Mouse (Mus musculus): ENCODE data around the gene Lat2. TPM values are rescaled to one million over a fixed set of nuclear protein-coding genes. Genes with fewer than 3 reads are reported as not detected.
A peak's percentile ranks its signal among the peaks of the same experiment; 100 is the strongest.

Lat2 gene
- polyA plus RNA-seq, 1 experiment from 2014 or later, result 1.6 TPM

DNA sequence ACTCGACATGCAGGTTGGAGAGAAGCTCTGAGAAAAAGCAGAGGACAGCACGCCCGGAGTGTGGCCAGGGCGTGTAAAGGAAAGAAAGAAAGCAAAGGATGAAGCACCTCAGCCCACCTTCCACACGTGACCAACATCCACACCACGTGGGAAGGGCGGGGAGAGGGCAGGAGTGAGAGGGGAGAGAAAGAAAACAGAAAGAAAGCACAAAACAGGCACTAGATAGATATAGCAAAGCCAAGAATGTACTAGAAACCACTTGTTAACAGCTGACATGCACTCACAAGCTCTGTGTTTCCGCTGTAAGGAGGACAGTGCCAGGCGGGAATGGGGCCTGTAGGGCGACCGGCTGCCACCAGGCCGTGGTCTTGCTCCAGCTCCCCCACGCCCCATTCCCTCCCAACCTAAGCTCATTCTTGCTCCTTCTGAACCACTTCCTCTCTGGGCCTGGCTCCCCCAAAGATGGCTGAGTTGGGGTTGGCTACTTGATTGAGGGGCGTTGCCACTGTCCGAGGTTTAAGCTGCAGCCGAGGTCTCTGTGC lies 6.3 kb upstream of the Lat2 start:
- H3K9me3 ChIP-seq (ENCODE audit: control insufficient read depth, low read depth, low read length), result no peaks in the 10 kb centered on the region
- no peak overlapping the region for H3K4me2 ChIP-seq (replicated peaks; ENCODE audit: low read depth, low read length)
- H3K36me3 ChIP-seq (ENCODE audit: control insufficient read depth, insufficient read depth, low read length), result peaks cover 82% of the 10 kb centered on the region
- no peak overlapping the region for H3K9ac ChIP-seq (replicated peaks; ENCODE audit: low read depth, low read length)
- no peak for ATAC-seq (ENCODE audit: insufficient number of reproducible peaks, insufficient read depth, low FRiP score, low read depth)
- no peak overlapping the region for H3K4me3 ChIP-seq (ENCODE audit: low read depth, low read length)
- H3K4me1 ChIP-seq (ENCODE audit: control insufficient read depth, insufficient read depth, low read length), result no peaks in the 10 kb centered on the region
- 87% methylated on average over 16 of the region's 16 CpGs for whole genome bisulfite sequencing
- H3K27ac ChIP-seq (ENCODE audit: low read length), result no peak overlapping the region
- H3K27me3 ChIP-seq (ENCODE audit: control insufficient read depth, insufficient read depth, low read length), result no peaks in the 10 kb centered on the region

DNA sequence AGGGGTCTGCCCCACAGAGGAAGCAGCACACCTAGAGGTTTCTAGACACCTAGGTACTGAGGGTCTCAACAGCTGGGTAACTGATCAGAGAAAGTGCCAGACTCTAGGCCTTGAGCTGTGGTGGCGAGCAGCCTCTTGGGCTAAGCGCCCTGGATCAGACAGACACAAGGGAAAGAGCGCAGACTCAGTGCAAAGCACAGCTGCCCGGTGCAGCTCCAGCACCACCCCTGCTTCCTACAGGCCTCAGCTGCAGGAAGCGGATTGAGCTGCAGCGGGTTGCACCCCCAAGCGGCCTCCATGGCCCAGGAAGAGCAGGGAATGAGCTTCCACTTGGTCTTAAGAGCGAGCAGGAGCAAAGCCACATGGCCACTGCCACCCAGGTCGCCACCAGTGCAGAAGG lies 5.6 kb upstream of the Lat2 start:
- Histone ChIP-seq H3K4me1 (ENCODE audit: control insufficient read depth, insufficient read depth, low read length) (no peaks in the 10 kb centered on the region), H3K27ac (ENCODE audit: low read length) (no peak overlapping the region), H3K9me3 (ENCODE audit: control insufficient read depth, low read depth, low read length) (no peaks in the 10 kb centered on the region), H3K36me3 (ENCODE audit: control insufficient read depth, insufficient read depth, low read length) (peaks cover 75% of the 10 kb centered on the region), H3K27me3 (ENCODE audit: control insufficient read depth, insufficient read depth, low read length) (no peaks in the 10 kb centered on the region), H3K4me3 (ENCODE audit: low read depth, low read length) (no peak overlapping the region), H3K9ac (replicated peaks; ENCODE audit: low read depth, low read length) (no peak overlapping the region), H3K4me2 (replicated peaks; ENCODE audit: low read depth, low read length) (no peak overlapping the region)
- ATAC-seq (ENCODE audit: insufficient number of reproducible peaks, insufficient read depth, low FRiP score, low read depth), result no peak
- WGBS, result 94% methylated on average over 9 of the region's 9 CpGs

DNA sequence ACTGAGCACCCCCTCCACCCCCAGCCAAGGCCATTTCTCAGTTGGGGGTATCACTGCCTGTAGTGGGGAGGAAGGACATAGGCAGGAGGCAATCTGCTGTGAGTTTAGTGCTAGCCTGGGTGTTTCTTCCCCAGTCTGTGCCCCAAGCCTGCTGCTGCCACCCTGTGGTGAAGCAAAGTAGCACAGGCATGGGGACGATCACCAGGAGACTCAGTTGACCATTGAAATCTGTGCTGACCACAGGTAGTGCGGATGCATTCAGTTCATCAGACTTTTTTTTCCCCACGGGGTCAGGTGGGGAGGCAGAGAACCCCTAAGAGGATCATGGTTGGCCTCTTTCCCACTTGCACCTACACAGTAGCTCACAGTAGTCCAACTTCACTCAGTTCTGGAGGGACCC lies 2.2 kb upstream of the Lat2 start:
- H3K9me3 ChIP-seq (ENCODE audit: control insufficient read depth, low read depth, low read length), result no peaks in the 10 kb centered on the region
- ATAC-seq (ENCODE audit: insufficient number of reproducible peaks, insufficient read depth, low FRiP score, low read depth), result 0 out of 2 replicates have a peak, but pooled peaks have one; percentile 16
- H3K4me2 ChIP-seq (replicated peaks; ENCODE audit: low read depth, low read length), result no peak overlapping the region
- H3K9ac ChIP-seq (replicated peaks; ENCODE audit: low read depth, low read length), result no peak overlapping the region
- no peak overlapping the region for H3K4me3 ChIP-seq (ENCODE audit: low read depth, low read length)
- no peak overlapping the region for H3K27ac ChIP-seq (ENCODE audit: low read length)
- peaks cover 42% of the 10 kb centered on the region for H3K36me3 ChIP-seq (ENCODE audit: control insufficient read depth, insufficient read depth, low read length)
- WGBS, result 51% methylated on average over 3 of the region's 3 CpGs
- H3K27me3 ChIP-seq (ENCODE audit: control insufficient read depth, insufficient read depth, low read length), result no peaks in the 10 kb centered on the region
- no peaks in the 10 kb centered on the region for H3K4me1 ChIP-seq (ENCODE audit: control insufficient read depth, insufficient read depth, low read length)

DNA sequence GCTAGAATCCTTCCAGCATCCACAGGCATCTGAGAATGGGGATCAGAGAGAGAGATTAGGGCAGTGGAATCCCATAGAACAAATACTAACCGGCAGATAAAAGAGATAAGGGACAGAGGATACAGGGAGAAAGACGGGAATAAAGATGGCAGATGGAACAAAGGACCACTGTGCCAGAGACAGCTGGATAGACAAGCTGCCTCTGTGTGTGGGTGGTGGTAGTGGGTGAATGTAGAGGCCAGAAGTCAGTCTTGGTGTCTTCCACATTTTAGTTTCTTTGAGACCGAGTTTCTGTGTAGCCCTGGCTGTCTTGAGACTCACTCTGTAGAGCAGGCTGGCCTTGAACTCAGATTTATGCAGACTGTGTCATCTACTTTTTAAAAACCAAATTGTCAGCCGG lies 955 bp upstream of the Lat2 start:
- ATAC-seq (ENCODE audit: insufficient number of reproducible peaks, insufficient read depth, low FRiP score, low read depth), result no peak
- no peaks in the 10 kb centered on the region for H3K4me1 ChIP-seq (ENCODE audit: control insufficient read depth, insufficient read depth, low read length)
- no peaks in the 10 kb centered on the region for H3K9me3 ChIP-seq (ENCODE audit: control insufficient read depth, low read depth, low read length)
- H3K4me2 ChIP-seq (replicated peaks; ENCODE audit: low read depth, low read length), result no peak overlapping the region
- H3K27ac ChIP-seq (ENCODE audit: low read length), result no peak overlapping the region
- no peak overlapping the region for H3K9ac ChIP-seq (replicated peaks; ENCODE audit: low read depth, low read length)
- H3K27me3 ChIP-seq (ENCODE audit: control insufficient read depth, insufficient read depth, low read length), result no peaks in the 10 kb centered on the region
- peaks cover 31% of the 10 kb centered on the region for H3K36me3 ChIP-seq (ENCODE audit: control insufficient read depth, insufficient read depth, low read length)
- no peak overlapping the region for H3K4me3 ChIP-seq (ENCODE audit: low read depth, low read length)
- WGBS, result 73% methylated on average over 4 of the region's 4 CpGs

DNA sequence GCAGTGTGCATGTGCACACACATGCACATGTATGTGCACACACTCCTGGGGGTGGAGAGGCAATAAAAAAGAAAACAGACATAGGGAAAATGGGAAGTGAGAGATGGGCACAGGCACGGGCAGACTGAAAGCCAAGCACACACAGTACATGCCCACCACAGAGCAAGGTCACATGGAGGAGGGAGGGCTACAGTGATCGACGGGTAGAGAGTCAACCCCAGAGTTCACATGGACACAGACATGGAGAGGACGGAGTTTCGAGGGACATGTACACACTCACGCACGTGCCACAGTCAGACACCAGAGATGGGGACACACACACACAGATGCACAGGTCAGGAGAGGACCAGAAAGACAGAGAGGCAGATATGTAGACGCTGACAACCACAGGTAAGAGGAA lies 555 bp upstream of the Lat2 start:
- Histone ChIP-seq H3K4me3 (ENCODE audit: low read depth, low read length) (no peak overlapping the region), H3K4me1 (ENCODE audit: control insufficient read depth, insufficient read depth, low read length) (no peaks in the 10 kb centered on the region), H3K27me3 (ENCODE audit: control insufficient read depth, insufficient read depth, low read length) (no peaks in the 10 kb centered on the region), H3K36me3 (ENCODE audit: control insufficient read depth, insufficient read depth, low read length) (peaks cover 27% of the 10 kb centered on the region), H3K9ac (replicated peaks; ENCODE audit: low read depth, low read length) (no peak overlapping the region), H3K27ac (ENCODE audit: low read length) (no peak overlapping the region), H3K4me2 (replicated peaks; ENCODE audit: low read depth, low read length) (no peak overlapping the region), H3K9me3 (ENCODE audit: control insufficient read depth, low read depth, low read length) (no peaks in the 10 kb centered on the region)
- 80% methylated on average over 8 of the region's 8 CpGs for WGBS
- ATAC-seq (ENCODE audit: insufficient number of reproducible peaks, insufficient read depth, low FRiP score, low read depth), result no peak

DNA sequence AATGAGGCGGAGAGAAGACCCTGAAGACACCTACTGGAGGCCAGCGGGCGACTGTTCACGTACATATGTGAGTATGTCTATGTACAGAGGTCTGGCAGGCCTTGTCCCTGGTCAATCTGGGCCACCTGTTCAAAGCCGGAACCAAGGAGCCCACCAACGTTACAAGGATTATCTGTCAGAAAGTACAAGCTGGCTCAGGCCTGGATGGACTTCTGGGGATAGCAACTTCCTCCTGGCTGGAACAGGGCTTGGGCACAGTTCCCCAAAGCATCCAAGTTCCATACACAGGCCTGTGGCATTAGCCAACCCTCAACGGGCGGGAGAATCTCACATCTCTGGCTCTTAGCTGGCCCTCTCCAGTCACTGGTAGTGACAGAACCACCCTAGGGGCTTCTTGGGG lies 529 bp downstream of the Lat2 start:
- Histone ChIP-seq H3K4me1 (ENCODE audit: control insufficient read depth, insufficient read depth, low read length) (no peaks in the 10 kb centered on the region), H3K4me2 (replicated peaks; ENCODE audit: low read depth, low read length) (no peak overlapping the region), H3K4me3 (ENCODE audit: low read depth, low read length) (no peak overlapping the region), H3K27ac (ENCODE audit: low read length) (no peak overlapping the region), H3K9me3 (ENCODE audit: control insufficient read depth, low read depth, low read length) (no peaks in the 10 kb centered on the region), H3K36me3 (ENCODE audit: control insufficient read depth, insufficient read depth, low read length) (peaks cover 16% of the 10 kb centered on the region), H3K9ac (replicated peaks; ENCODE audit: low read depth, low read length) (no peak overlapping the region), H3K27me3 (ENCODE audit: control insufficient read depth, insufficient read depth, low read length) (no peaks in the 10 kb centered on the region)
- no peak for ATAC-seq (ENCODE audit: insufficient number of reproducible peaks, insufficient read depth, low FRiP score, low read depth)
- 84% methylated on average over 8 of the region's 8 CpGs for WGBS

DNA sequence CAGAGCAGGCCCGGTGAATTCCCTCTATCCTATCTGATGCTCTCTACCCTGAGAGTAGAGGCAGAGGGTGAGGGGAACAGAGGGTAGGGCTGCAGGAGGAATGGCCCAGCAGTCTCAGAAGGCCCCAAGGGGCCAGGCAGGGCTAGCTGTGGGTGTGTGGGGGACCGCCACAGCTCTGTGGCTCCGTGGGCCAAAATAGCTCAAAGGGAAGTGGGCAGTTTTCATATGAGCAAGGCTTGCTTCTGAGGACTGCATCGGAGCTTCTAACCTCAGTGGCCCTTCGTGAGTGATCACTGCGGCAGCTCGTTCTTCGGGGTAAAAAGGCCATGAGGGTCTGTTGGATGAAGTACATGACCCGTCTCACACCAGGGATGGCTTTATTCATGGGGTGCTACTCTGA lies 1.1 kb downstream of the Lat2 start:
- no peaks in the 10 kb centered on the region for H3K9me3 ChIP-seq (ENCODE audit: control insufficient read depth, low read depth, low read length)
- peaks cover 10% of the 10 kb centered on the region for H3K36me3 ChIP-seq (ENCODE audit: control insufficient read depth, insufficient read depth, low read length)
- 80% methylated on average over 9 of the region's 9 CpGs for WGBS
- H3K4me1 ChIP-seq (ENCODE audit: control insufficient read depth, insufficient read depth, low read length), result no peaks in the 10 kb centered on the region
- no peak overlapping the region for H3K4me3 ChIP-seq (ENCODE audit: low read depth, low read length)
- H3K9ac ChIP-seq (replicated peaks; ENCODE audit: low read depth, low read length), result no peak overlapping the region
- no peak overlapping the region for H3K4me2 ChIP-seq (replicated peaks; ENCODE audit: low read depth, low read length)
- H3K27ac ChIP-seq (ENCODE audit: low read length), result no peak overlapping the region
- no peaks in the 10 kb centered on the region for H3K27me3 ChIP-seq (ENCODE audit: control insufficient read depth, insufficient read depth, low read length)
- no peak for ATAC-seq (ENCODE audit: insufficient number of reproducible peaks, insufficient read depth, low FRiP score, low read depth)

DNA sequence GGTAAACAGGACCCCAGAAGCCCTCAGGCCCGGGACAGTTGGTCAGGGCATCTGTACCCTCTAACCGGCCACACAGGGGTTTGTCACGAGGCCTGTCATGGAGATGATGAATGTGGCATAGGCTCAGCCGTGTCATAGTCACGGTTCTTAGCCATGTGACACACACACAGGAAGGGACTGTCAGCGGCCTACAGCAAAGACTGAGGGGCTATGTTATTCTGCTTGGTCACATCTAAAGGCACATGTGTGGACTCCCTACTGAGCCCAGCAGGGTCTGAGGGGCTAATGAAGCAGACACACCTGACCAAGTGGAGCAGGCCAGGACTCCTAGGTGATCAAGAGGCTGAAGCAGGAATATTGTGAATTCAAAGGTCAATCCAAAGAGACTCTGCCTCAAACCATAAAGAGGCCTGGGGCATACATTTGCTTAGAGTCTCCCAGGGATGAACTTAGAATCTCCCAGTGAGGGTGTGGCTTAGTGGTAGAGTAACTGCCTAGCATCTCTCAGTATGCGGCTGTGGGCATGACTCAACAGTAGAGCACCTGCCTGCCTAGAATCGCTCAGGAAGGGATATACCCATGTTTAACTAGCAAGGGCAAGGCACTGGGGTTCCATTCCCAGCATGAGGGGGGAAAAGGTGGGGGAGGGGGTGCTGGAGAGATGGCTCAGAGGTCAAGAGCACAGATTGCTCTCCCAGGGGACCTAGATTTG lies 2.9 kb downstream of the Lat2 start:
- no peak overlapping the region for H3K27ac ChIP-seq (ENCODE audit: low read length)
- 0 out of 2 replicates have a peak, but pooled peaks cover 2% of the 10 kb centered on the region for H3K4me1 ChIP-seq (ENCODE audit: control insufficient read depth, insufficient read depth, low read length)
- H3K36me3 ChIP-seq (ENCODE audit: control insufficient read depth, insufficient read depth, low read length), result peaks cover 2% of the 10 kb centered on the region; the same call in 1 of the 2 replicates
- WGBS, result 53% methylated on average over 8 of the region's 8 CpGs
- H3K9ac ChIP-seq (replicated peaks; ENCODE audit: low read depth, low read length), result no peak overlapping the region
- no peaks in the 10 kb centered on the region for H3K9me3 ChIP-seq (ENCODE audit: control insufficient read depth, low read depth, low read length)
- H3K27me3 ChIP-seq (ENCODE audit: control insufficient read depth, insufficient read depth, low read length), result no peaks in the 10 kb centered on the region
- H3K4me2 ChIP-seq (replicated peaks; ENCODE audit: low read depth, low read length), result no peak overlapping the region
- no peak for ATAC-seq (ENCODE audit: insufficient number of reproducible peaks, insufficient read depth, low FRiP score, low read depth)
- no peak overlapping the region for H3K4me3 ChIP-seq (ENCODE audit: low read depth, low read length)

Measured in stomach, embryonic 14.5 days (tissue).